Mouse (Mus musculus): ENCODE measurements around the gene Slc6a19.
"Not testable (repeated sequence)": the region's sequence is repeated elsewhere in the genome, so short reads cannot be mapped to it uniquely, and the experiment has no call there.

The Slc6a19 gene

GRCm38 (mm10) chr13:73713204-73713603 lies 8.5 kb upstream of the Slc6a19 start:
- DNase-seq (ENCODE audit: low read depth, low spot score), result no peak

DNA sequence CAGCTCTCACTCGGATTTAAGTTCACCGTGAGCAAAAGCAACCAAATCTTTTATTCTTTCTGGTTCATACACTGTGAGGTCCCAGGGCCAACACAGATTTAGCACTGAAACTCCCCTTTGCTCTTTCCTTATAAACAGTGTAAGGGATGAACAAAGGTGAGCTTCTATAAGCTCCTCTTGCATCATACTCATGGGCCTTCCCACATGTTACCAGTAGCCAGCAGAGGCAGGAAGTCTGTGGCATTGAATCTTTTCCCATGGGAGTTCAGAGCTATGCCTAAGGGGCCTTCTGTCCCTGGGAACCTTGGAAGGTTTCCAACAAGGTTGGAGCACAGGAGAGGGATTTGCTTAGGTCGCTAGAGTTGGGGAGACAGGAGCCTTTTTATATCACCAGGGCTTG lies 7.6 kb upstream of the Slc6a19 start:
- no peak for DNase-seq (ENCODE audit: low read depth, low spot score)

GRCm38 (mm10) chr13:73711803-73712202 lies 7.1 kb upstream of the Slc6a19 start:
- DNase-seq (ENCODE audit: low read depth, low spot score), result no peak

DNA sequence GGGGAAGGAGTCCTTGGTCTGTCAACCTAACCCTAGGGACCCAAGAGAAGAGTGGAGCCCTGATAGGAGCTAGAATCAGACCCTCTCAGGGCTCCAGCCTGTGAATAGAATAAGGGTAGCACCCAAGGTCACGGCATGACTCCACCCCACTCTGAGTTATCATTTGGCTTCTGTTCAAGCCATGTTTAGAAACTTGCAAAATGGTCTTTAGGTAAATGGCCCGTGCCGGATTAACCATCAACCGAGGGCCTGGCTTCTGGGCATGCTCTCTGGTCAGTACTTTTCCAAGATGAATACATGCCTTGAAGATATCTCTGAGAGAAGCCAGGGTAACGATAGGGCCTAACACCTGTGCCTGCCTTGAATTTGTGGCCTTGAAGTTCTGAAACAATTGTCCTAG lies 6.6 kb upstream of the Slc6a19 start:
- no peak for DNase-seq (ENCODE audit: low read depth, low spot score)

DNA sequence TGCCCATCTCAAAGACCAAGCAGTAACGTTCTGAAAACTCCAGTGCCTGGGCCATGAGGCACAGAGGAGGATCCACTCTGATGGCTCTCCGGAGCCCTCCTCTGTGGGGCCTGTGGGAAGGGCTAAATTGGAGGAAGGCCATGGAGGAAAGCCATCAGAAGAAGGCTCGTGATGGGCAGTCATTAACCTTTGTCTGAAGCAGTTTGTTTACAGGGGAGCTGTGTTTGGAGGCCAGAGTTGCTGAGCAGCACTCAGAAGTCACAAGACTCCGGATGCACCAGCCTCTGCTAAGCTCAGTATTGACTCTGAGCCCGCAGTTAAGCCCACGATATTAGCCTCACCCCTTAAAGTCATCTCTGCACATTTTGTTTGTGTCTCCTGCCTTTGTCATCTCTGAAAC lies 4.8 kb upstream of the Slc6a19 start:
- DNase-seq (ENCODE audit: low read depth, low spot score), result no peak

DNA sequence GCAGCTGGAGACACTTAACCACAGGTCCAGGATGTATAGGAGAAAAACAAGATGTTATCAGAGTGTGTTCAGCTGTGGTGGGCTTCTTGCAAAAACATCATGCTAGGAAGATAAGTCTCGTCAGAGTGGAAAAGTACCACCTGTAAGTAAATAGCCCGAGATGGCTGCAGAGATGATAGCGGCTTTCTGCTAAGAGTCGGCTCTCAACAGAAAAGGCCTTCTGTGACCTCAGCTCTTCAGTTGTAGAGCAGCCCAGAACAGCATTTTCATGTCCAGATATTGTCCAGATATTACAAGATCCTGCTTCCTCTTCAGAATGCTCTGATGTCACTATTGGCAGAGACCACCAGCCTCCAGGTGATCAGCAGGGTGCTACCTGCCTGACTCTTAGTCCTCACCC lies 1.2 kb downstream of the Slc6a19 start:
- not testable (repeated sequence) for DNase-seq (ENCODE audit: low read depth, low spot score)

GRCm38 (mm10) chr13:73702776-73703175 lies 1.9 kb downstream of the Slc6a19 start:
- no peak for DNase-seq (ENCODE audit: low read depth, low spot score)

DNA sequence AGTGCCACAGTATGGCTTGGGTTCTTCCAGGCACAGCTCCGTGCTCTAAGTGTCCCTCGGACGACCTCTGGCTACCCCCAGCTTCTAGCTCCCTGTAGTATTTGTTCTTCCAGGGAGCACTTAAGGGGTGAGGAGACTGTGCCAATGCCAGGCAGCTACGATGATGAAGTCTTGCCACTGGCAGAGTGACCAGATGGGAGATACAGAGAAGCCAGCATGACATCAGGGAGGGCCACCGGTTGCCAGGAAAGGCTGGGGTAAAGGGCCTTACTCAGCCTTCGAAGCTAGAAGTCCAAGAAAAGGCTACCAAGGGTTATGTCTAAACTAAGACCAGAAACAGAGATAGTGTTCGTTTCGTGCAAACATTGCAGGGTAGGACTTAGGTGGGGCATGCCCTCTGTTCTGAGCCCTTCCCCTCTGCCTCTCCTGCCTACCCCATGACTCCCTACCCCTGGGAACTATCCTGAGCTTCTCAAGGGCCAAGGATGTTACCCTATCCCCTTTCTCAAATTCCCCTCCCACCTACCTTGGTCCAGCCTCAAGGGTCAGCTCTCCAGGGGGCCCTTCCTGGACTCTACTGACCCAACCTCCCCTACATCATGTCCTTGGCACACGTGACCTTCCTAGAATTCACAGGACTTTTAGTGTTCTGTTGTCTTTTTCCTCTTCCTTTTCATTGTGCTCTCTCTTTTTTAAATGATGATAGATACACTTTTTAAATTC lies 3.3 kb downstream of the Slc6a19 start:
- DNase-seq (ENCODE audit: low read depth, low spot score), result no peak

- DNase-seq (ENCODE audit: low read depth, low spot score), result no peak
Measured at GRCm38 (mm10) chr13:73700554-73700953, 4.1 kb downstream of the Slc6a19 start.

DNA sequence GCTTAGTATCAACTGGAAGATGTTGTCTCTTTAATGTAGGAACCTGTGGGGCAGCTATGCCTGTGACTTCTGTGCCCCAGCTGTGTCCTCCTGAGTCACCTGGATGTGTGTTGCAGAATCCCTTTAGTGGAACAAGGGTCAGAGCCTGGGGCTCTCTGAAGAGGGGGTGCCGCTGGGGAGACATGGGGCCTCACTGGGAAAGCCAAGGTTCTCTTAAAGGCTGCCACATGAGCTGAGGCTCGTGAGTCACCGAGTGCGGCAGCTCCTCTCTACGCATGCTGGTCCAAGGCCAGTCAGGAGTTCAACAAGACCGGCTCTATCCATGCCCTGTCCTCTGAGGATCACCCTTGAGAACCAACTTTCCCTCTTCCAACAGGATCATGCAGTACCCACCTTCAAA lies 5.0 kb downstream of the Slc6a19 start:
- DNase-seq (ENCODE audit: low read depth, low spot score), result no peak

DNA sequence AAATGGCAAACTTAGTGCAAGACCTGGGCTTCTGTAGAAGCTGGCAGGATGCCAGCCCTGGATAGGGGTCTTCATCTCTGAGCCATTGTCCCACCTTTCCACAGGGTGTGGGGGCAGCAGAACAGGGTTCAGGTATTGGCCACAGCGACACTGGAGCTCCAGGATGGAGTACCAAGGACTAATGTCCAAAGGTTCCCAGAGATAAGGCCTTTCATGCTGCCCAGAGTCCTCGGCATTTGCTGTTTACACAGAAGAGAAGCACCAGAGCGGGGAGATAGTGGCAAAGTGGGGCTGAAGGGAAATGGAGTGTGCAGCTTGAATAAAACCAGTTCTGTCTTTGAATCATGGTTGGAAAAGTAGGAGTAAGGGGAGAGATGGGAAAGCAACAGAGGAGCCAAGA lies 8.1 kb downstream of the Slc6a19 start:
- no peak for DNase-seq (ENCODE audit: low read depth, low spot score)

DNA sequence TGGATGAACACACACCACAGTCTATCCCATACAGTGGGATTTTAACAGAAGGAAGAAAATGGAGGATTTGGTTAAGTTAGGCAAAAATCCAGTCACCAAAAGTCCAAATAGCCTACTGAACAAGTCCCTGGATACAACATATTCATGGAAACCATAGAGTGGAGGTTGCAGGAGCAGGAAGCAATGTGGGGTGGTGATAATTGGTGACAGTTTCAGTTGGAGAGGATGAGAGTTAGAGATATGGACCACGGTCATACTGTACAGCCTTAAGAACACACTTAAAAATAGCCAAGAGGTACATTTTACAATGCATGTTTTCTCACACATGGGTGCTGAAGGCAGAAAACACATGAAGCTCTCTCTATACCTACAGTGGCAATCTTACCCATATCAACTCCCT lies 9.7 kb downstream of the Slc6a19 start:
- DNase-seq (ENCODE audit: low read depth, low spot score), result no peak

DNA sequence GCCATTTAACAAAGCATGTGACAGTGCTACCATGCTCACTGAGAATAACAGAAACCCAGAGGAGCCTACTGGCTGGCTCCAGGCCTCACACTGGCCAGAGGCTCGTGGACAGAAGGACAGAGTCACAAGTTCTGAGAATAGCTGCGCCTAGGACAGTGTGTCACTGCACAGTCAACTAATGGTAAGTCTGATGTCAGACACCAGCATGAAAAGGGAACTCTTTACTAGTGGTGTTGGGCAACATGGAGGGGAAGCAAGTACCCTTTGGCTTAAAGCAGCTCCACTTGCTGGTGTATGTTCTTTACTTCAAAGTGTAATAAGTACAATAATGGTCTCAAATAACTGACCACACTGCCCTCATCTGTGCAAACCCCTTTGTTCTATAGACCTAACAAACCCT lies 11.3 kb downstream of the Slc6a19 start:
- no peak for DNase-seq (ENCODE audit: low read depth, low spot score)

GRCm38 (mm10) chr13:73692249-73692868 lies 12.3 kb downstream of the Slc6a19 start:
- peak; percentile 87 for DNase-seq (ENCODE audit: low read depth, low spot score)

- no peak for DNase-seq (ENCODE audit: low read depth, low spot score)
Measured at GRCm38 (mm10) chr13:73688934-73689333, 15.7 kb downstream of the Slc6a19 start.

- no peak for DNase-seq (ENCODE audit: low read depth, low spot score)
Measured at GRCm38 (mm10) chr13:73687601-73688000, 17.1 kb downstream of the Slc6a19 start.

- DNase-seq (ENCODE audit: low read depth, low spot score), result no peak
Measured at GRCm38 (mm10) chr13:73685502-73685901, 19.2 kb downstream of the Slc6a19 start.

DNA sequence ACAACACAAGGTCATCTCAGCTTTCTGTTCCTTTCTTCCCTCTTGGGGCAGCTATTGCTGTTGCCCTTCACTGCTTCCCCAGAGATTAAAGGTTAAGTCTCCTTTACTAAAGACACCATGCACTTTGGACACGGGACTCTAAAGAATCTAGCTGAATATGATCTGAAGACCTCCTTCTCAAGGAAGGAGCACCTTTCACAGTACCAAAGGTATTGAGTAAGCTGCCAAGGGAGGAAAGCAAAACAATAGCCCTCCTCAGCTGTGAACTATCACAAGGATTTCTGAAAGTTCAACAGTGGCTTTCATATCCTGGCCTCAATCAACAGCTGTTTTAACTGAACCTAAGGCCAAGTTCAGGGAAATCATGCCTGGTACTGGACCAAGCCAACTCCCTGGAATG lies 20.3 kb downstream of the Slc6a19 start:
- DNase-seq (ENCODE audit: low read depth, low spot score), result no peak

GRCm38 (mm10) chr13:73683682-73684081 lies 21.0 kb downstream of the Slc6a19 start:
- DNase-seq (ENCODE audit: low read depth, low spot score), result no peak

DNA sequence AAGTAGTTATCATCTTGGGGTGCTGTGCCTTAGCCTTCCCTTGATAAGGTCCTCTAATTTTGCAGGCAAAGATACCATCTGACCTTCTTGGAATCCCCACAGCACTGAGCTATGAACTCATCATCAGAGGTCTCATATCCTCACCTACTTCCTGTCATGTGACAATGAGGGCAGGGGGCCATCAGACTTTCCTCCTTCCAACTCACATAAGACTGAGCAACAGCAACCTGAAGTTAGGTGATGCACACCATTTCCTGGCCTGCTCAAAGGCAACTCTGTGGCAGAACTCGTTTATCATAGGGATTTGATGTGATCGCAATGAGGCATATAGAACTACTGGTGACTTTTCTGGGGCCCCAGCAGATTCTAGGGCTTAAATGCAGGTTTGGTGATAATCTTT lies 22.4 kb downstream of the Slc6a19 start:
- no peak for DNase-seq (ENCODE audit: low read depth, low spot score)

DNA sequence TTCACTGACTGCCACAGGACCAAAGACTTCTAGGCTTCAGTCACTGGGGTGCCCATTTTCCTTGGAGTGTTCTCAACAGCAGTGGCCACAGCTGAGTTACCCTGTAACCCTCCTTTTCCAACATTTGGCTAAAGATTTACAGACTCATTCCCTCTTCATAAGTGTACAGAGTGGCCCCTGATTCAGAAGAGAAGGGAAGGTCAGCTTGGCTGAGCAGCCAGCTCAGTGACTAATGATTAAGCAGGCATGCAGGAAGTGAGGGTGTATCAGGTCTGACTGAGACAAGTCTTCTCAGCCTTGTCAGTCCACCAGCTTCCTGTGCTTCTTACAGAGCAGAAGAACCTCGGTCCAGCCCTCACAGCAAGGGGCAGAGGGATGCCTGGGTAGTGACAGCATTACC lies 24.3 kb downstream of the Slc6a19 start:
- no peak for DNase-seq (ENCODE audit: low read depth, low spot score)

GRCm38 (mm10) chr13:73679311-73679710 lies 25.4 kb downstream of the Slc6a19 start:
- no peak for DNase-seq (ENCODE audit: low read depth, low spot score)

GRCm38 (mm10) chr13:73677853-73678252 lies 26.8 kb downstream of the Slc6a19 start, which contains the start of gene Slc6a18:
Gene Slc6a18, minus strand, starts transcription at chr13:73678023.
- no peak for DNase-seq (ENCODE audit: low read depth, low spot score)
